Mouse (Mus musculus) kidney, embryonic 16.5 days (tissue): ENCODE results near the gene Chid1. TPM values are rescaled to one million over a fixed set of nuclear protein-coding genes. Genes with fewer than 3 reads are reported as not detected.

ENCODE experiments used
- ATAC-seq: fragments of 200-750 bp; cut with Nextera tagmentation; 2 replicates; pipeline ENCODE4 v1.8.0; 2017; ENCODE audit warnings: moderate TSS enrichment; ENCODE audit not compliant: low FRiP score, low TSS enrichment
- H3K27ac ChIP-seq: fragments of 300-500 bp; sonication (generic); 2 replicates; pipeline ENCODE4 v1.5.1; 2014; ENCODE audit warnings: low read length
- H3K27me3 ChIP-seq: fragments of 300-500 bp; sonication (generic); 2 replicates; pipeline ENCODE4 v1.6.1; 2014; ENCODE audit warnings: low read length, control low read depth, mixed read lengths; ENCODE audit not compliant: insufficient read depth
- H3K36me3 ChIP-seq: fragments of 300-500 bp; sonication (generic); 2 replicates; pipeline ENCODE4 v1.6.1; 2014; ENCODE audit warnings: low read length, control low read depth, mixed read lengths; ENCODE audit not compliant: insufficient read depth
- H3K4me1 ChIP-seq: fragments of 300-500 bp; sonication (generic); 2 replicates; pipeline ENCODE4 v1.6.1; 2014; ENCODE audit warnings: low read length, control low read depth, mixed read lengths; ENCODE audit not compliant: insufficient read depth
- H3K4me2 ChIP-seq: fragments of 300-500 bp; sonication (generic); replicated peaks from 2 replicates; pipeline ENCODE4 v1.6.1; 2014; ENCODE audit warnings: low read depth, low read length
- H3K4me3 ChIP-seq: fragments of 300-500 bp; sonication (generic); 2 replicates; pipeline ENCODE4 v1.5.1; 2014; ENCODE audit warnings: mild to moderate bottlenecking, low read length
- H3K9ac ChIP-seq: fragments of 300-500 bp; sonication (generic); replicated peaks from 2 replicates; pipeline ENCODE4 v1.6.1; 2014; ENCODE audit warnings: low read length
- H3K9me3 ChIP-seq: fragments of 300-500 bp; sonication (generic); 2 replicates; pipeline ENCODE4 v1.6.1; 2016; ENCODE audit warnings: low read length, control low read depth
- WGBS: fragments of 180-500 bp; shearing (Covaris S2); extraction: QIAGEN DNeasy Blood & Tissue Kit; methylation state at CpG from one replicate; pipeline ENCODE4 v1.1.7; 2014; 5-methylcytosine and 5-hydroxymethylcytosine counted together
- polyA plus RNA-seq: library from polyadenylated mRNA; unstranded; fragments of >200 nt; fragmentation: Nextera tagmentation; extraction: Ambion mirVana; gene quantifications from 2 replicates; pipeline ENCODE4 v1.2.1, GENCODE M21; 2015

Gene Chid1
- polyA plus RNA-seq, 1 experiment from 2014 or later, result 47.7 TPM

DNA sequence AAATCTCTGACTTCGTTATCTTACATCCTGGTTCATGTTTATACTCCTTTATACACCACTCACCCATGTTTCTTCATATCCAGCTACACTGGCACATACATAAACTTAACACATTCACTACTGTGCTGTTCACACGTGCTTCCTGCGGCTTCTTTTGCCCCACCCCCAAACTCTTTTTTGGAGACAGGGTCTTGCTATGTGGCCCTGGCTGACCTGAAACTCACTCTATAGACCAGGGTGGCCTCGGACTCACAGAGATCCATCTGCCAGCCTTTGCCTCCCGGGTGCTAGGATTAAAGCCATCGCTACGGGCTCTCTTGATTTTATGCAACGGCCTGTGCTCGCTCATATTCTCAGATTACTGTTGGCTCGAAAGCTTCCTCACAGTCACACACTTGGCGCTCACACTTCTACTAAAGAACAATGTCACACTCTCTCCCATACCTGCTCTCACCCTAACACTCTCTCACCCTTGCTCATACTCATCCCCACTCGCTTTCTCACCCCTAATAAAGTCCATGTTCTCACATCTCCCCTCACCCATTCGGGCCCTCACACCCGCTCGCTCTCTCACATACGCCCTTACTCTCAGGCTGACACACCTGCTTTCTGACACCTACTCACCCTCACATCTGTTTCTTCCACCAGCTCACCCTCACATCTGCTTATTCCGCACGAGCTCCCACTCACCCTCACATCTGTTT, 653 bp downstream of the Chid1 start:
- H3K9me3 ChIP-seq, result no peaks in the 10 kb centered on the region
- 10% methylated on average over 18 of the region's 18 CpGs for WGBS
- H3K27me3 ChIP-seq, result no peaks in the 10 kb centered on the region
- ATAC-seq, result peak; percentile 21
- peak overlapping the region; percentile 83 for H3K4me3 ChIP-seq
- H3K4me2 ChIP-seq, result peak overlapping the region; percentile 81
- peak overlapping the region; percentile 79 for H3K9ac ChIP-seq
- H3K4me1 ChIP-seq, result peaks cover 15% of the 10 kb centered on the region
- no peaks in the 10 kb centered on the region for H3K36me3 ChIP-seq
- H3K27ac ChIP-seq, result peak overlapping the region; percentile 73

DNA sequence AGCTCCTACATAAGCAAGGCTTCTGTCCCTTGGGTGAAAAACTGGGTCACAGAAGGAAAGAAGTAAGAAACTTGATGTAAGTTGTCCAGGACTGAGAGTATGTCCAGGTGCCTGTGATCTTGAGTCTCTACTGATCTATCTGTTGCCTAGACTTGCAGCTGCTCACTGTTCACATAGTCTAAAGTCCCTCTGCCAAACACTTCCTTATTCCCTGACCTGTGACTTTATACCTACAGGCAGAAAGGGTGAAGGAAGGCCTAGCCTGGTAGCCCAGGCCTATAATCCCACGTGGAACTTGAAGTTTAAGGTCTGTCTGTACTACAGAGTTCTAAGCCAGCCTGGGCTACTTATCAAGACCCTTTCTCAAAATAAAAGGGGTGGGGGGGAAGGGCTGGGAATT, 4.1 kb downstream of the Chid1 start:
- peaks cover 5% of the 10 kb centered on the region; the same call in 1 of the 2 replicates for H3K36me3 ChIP-seq
- 71% methylated on average over 1 of the region's 1 CpGs for WGBS
- H3K27me3 ChIP-seq, result no peaks in the 10 kb centered on the region
- ATAC-seq, result no peak
- no peak overlapping the region for H3K27ac ChIP-seq
- H3K4me2 ChIP-seq, result no peak overlapping the region
- no peak overlapping the region for H3K4me3 ChIP-seq
- peaks cover 15% of the 10 kb centered on the region for H3K4me1 ChIP-seq
- H3K9ac ChIP-seq, result no peak overlapping the region
- no peaks in the 10 kb centered on the region for H3K9me3 ChIP-seq

DNA sequence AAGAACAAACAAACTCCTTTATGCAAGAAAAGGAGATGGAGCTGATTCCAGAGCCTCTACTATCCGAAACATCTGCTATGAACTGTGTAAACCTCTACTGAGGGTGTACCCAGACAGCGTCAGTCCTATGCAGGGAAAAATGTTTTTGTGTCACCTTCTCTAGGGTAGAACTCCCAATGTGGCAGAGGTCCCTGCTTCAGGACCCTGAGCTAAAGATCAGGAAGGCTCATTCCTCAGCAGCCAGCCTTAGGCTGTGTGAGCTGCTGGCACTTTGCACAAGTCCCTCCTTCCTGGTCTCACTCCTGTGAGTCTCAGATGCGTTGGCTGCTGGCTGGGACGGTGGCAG, 14.1 kb downstream of the Chid1 start:
- H3K9ac ChIP-seq, result no peak overlapping the region
- ATAC-seq, result 0 out of 2 replicates have a peak, but pooled peaks have one; percentile 10
- H3K4me1 ChIP-seq, result 0 out of 2 replicates have a peak, but pooled peaks cover 3% of the 10 kb centered on the region
- peaks cover 20% of the 10 kb centered on the region for H3K36me3 ChIP-seq
- 85% methylated on average over 4 of the region's 4 CpGs for WGBS
- H3K4me3 ChIP-seq, result no peak overlapping the region
- H3K9me3 ChIP-seq, result no peaks in the 10 kb centered on the region
- H3K4me2 ChIP-seq, result no peak overlapping the region
- H3K27me3 ChIP-seq, result no peaks in the 10 kb centered on the region
- no peak overlapping the region for H3K27ac ChIP-seq

DNA sequence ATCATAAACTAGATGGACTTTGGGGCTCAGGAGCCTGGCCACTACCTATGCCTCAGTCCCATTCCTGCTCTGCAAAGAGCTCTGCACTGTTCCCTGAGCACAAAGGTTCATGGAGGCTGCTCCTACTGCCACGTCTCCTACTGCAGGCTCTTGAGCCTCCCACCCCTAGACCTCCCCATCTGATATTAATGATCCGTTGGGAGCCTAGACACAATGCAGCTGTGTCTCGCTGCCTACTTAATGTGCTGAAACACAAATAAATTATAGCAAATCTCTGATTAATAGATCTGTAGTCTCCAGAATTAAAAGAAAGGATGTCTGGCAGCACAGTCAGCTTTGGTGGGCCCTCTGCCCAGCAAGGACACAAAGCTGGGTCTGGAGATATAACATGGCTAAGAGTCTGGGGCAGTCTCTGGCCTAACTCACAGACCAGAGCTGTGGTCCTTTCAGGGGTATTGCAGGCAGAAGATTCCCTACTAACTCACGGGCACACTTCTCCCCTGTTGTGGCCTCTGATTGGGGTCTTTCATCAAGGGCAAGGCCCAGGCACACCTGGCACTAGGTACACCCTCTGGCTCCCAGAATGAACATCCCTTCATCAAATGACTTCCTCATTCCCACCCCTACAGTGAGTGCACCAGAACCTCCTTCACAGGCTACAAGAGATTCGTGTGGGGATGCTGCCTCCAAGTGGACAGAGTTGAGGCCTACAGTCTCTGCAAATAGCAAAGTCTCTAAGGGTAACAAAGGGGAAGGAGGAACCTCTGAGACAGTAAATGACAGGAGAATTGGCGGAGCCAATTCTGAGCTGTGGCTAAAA, 14.7 kb downstream of the Chid1 start:
- 0 out of 2 replicates have a peak overlapping the region, but pooled peaks have one; percentile 39 for H3K9ac ChIP-seq
- no peaks in the 10 kb centered on the region for H3K27me3 ChIP-seq
- H3K27ac ChIP-seq, result peak overlapping the region; percentile 32; the same call in 1 of the 2 replicates
- 0 out of 2 replicates have a peak, but pooled peaks cover 3% of the 10 kb centered on the region for H3K4me1 ChIP-seq
- 29% methylated on average over 6 of the region's 6 CpGs for WGBS
- no peaks in the 10 kb centered on the region for H3K9me3 ChIP-seq
- ATAC-seq, result peak; percentile 90
- H3K4me3 ChIP-seq, result no peak overlapping the region
- H3K36me3 ChIP-seq, result peaks cover 19% of the 10 kb centered on the region
- no peak overlapping the region for H3K4me2 ChIP-seq

DNA sequence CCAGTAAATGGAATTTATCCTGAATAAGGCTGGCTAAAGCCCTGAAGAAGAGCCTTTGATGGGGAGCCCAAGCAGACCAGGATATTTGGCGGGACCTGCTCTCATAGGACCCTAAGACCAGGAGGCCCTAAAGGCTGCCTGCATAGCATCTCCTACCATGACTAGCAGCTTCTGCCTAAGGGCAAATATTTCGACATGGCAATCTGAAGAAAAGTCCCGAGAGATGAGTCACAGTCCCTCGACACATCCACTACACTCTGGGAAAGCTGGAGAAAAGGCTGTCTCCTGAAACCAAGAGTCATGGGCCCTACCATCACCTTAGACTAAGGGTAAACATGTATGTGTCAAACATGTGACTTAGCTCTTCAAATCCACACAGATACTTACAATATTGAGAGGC, 15.4 kb downstream of the Chid1 start:
- Histone ChIP-seq H3K4me3 (no peak overlapping the region), H3K9ac (no peak overlapping the region), H3K9me3 (no peaks in the 10 kb centered on the region), H3K36me3 (peaks cover 19% of the 10 kb centered on the region), H3K4me2 (no peak overlapping the region), H3K27me3 (no peaks in the 10 kb centered on the region), H3K27ac (peak overlapping the region; percentile 25; the same call in 1 of the 2 replicates), H3K4me1 (0 out of 2 replicates have a peak, but pooled peaks cover 3% of the 10 kb centered on the region)
- WGBS, result 76% methylated on average over 4 of the region's 4 CpGs
- ATAC-seq, result no peak

DNA sequence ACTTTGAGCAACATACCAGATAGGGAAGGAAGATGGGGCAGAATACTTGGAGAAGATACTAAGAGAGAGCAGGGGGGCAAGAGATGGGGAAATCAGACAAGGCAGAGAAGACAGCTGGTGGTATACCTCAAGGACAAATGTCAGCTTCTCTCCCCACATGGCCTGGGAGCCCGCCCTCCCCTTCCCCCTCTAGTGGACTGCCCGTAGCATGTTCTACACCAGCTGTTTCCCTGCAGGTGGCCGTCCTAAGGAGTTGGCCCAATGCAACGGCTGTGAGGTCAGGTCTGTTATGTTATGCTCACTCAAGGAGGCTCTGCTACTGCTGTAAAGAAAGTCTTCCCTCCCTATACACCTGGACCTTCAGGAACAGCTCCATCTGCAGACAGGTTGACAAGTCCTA, 16.6 kb downstream of the Chid1 start:
- no peaks in the 10 kb centered on the region for H3K27me3 ChIP-seq
- H3K4me2 ChIP-seq, result no peak overlapping the region
- no peak for ATAC-seq
- no peak overlapping the region for H3K27ac ChIP-seq
- H3K4me3 ChIP-seq, result no peak overlapping the region
- 29% methylated on average over 4 of the region's 4 CpGs for WGBS
- H3K36me3 ChIP-seq, result peaks cover 21% of the 10 kb centered on the region
- H3K9me3 ChIP-seq, result no peaks in the 10 kb centered on the region
- H3K4me1 ChIP-seq, result 0 out of 2 replicates have a peak, but pooled peaks cover 3% of the 10 kb centered on the region
- H3K9ac ChIP-seq, result no peak overlapping the region

DNA sequence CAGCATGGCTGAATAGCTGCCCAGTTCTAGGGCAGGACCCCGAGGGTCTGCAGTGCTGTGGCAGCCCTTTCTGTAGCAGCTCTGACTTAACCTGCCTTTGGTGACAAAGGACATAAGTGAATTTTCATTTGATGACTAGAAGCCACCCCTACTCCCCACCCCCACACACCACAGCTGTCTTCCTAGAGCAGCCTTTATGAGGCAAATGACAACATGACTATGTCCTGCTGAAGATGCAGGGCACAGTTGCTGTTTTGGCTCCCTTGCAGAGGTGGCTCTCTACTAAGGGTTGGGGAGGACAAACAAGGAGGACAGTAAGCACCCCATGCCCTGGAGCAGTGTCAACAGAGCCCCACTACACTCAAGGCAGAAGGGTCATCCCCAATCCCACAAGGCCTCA, 19.9 kb downstream of the Chid1 start:
- ATAC-seq, result no peak
- Histone ChIP-seq H3K27ac (no peak overlapping the region), H3K27me3 (no peaks in the 10 kb centered on the region), H3K9me3 (no peaks in the 10 kb centered on the region), H3K36me3 (peaks cover 17% of the 10 kb centered on the region), H3K4me1 (no peaks in the 10 kb centered on the region), H3K4me2 (no peak overlapping the region), H3K9ac (no peak overlapping the region), H3K4me3 (no peak overlapping the region)
- WGBS, result 68% methylated on average over 1 of the region's 1 CpGs

DNA sequence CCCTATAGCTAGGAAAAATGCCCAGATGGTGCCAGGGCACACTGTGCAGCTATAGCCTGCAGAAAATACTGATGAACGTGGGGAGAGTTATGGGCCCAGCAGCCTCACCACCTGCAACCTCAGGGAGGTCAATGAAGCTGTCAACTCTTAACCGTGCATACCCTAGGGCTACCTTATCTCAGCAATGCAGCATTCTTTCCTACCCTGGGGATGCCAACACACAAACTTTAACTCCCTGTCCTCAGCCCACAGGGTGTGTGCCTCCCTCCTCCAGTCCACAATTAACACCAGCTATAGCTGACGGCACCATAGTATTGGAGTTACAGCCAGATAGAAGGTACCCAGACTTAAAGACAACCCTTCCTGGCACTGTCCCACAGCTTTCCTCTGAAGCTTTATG, 20.7 kb downstream of the Chid1 start:
- no peak overlapping the region for H3K9ac ChIP-seq
- no peaks in the 10 kb centered on the region for H3K4me1 ChIP-seq
- WGBS, result 80% methylated on average over 3 of the region's 3 CpGs
- H3K4me2 ChIP-seq, result no peak overlapping the region
- peaks cover 17% of the 10 kb centered on the region for H3K36me3 ChIP-seq
- no peak overlapping the region for H3K4me3 ChIP-seq
- no peak overlapping the region for H3K27ac ChIP-seq
- no peaks in the 10 kb centered on the region for H3K9me3 ChIP-seq
- no peaks in the 10 kb centered on the region for H3K27me3 ChIP-seq
- ATAC-seq, result no peak

DNA sequence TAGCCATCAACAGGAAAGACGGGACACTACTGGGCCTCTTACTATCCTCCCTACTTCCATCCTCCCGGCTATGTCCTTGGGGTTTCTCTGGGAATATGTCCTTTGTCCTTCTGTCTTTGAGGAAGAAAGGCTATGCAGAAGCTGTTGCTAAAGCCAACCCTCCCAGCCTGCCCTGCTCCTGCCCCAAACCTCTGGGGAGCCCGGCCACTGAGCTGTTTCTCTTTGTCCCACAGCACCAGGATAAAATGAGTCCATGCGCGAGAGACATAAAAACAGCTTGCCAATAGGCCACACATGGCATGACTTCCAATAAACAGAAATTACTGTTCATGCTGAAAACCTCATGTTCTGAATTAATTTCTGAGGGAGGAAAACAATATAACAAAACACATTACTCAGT, 21.4 kb downstream of the Chid1 start:
- Histone ChIP-seq H3K27me3 (no peaks in the 10 kb centered on the region), H3K36me3 (peaks cover 17% of the 10 kb centered on the region), H3K4me3 (no peak overlapping the region), H3K4me1 (no peaks in the 10 kb centered on the region), H3K9me3 (no peaks in the 10 kb centered on the region), H3K9ac (no peak overlapping the region), H3K4me2 (no peak overlapping the region), H3K27ac (no peak overlapping the region)
- ATAC-seq, result no peak
- WGBS, result 90% methylated on average over 5 of the region's 5 CpGs

DNA sequence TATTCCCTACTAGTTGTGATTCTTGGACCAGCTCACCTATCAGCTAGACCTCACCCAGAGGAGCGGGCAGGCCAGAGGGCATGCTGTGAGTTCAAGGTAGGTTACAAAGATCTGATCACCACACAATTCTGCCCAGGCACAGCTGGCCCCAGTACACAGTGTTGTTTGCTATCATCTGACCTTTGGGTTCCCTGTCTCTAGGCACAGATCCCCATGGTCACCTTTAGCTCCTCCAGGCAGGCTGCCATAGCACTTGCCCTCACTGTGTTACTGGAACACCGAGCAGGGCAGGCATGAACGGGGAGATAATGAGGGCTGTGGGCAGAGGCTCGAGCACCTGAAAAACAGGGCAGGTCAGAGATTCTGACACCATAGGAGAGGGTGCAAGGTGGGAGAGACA, 22.0 kb downstream of the Chid1 start:
- WGBS, result 83% methylated on average over 4 of the region's 4 CpGs
- Histone ChIP-seq H3K9me3 (no peaks in the 10 kb centered on the region), H3K36me3 (peaks cover 17% of the 10 kb centered on the region), H3K27ac (no peak overlapping the region), H3K27me3 (no peaks in the 10 kb centered on the region), H3K4me1 (no peaks in the 10 kb centered on the region), H3K9ac (no peak overlapping the region), H3K4me3 (no peak overlapping the region), H3K4me2 (no peak overlapping the region)
- ATAC-seq, result no peak
